20 mouse cellular contexts compared by ENCODE assay signal in genomic region chr5:103119618-103120017, GRCm38 (mm10).
"Had no signal": no experiment of that assay in that cellular context is flagged by ENCODE, and none has a peak within 500 bp of the region (broad histone marks: within the 10 kb centered on the region; RNA-seq: fewer than 3 reads in every experiment).

No protein-coding gene starts in this region.

- H3K27me3 ChIP-seq: liver, embryonic 13.5 days; liver, embryonic 15.5 days; lung, embryonic 15.5 days; megakaryocyte, embryonic 14.5 days; midbrain, embryonic 13.5 days; midbrain, embryonic 15.5 days; neural tube, embryonic 12.5 days had no signal

- H3K9me3 ChIP-seq: liver, embryonic 13.5 days; liver, embryonic 15.5 days; lung, embryonic 15.5 days; midbrain, embryonic 13.5 days; midbrain, embryonic 15.5 days; neural tube, embryonic 12.5 days had no signal

- H3K4me2 ChIP-seq: liver, embryonic 13.5 days; liver, embryonic 15.5 days; lung, embryonic 15.5 days; midbrain, embryonic 11.5 days; midbrain, embryonic 13.5 days; midbrain, embryonic 15.5 days; neural tube, embryonic 12.5 days had no signal

- ATAC-seq: liver, postnatal 0 days; lung, postnatal 0 days; midbrain, embryonic 13.5 days; midbrain, embryonic 15.5 days had no signal

- DNase-seq: liver, embryonic 13.5 days; liver, postnatal 0 days; lung, adult 2 months; lung, postnatal 14 days; lung, postnatal 36 days; right cerebral cortex, postnatal 14 days; right cerebral cortex, postnatal 4 days; spleen, adult 18-20 months; thymus, adult 18-20 months; thymus, postnatal 14 days; thymus, postnatal 36 days had no signal

- H3K27ac ChIP-seq: liver, embryonic 13.5 days; liver, embryonic 15.5 days; lung, embryonic 15.5 days; macrophage; midbrain, embryonic 13.5 days; midbrain, embryonic 15.5 days; neural tube, embryonic 12.5 days had no signal

- H3K4me1 ChIP-seq: liver, embryonic 13.5 days; liver, embryonic 15.5 days; lung, embryonic 15.5 days; megakaryocyte, embryonic 14.5 days; midbrain, embryonic 13.5 days; midbrain, embryonic 15.5 days; neural tube, embryonic 12.5 days had no signal

- H3K9ac ChIP-seq: liver, embryonic 13.5 days; liver, embryonic 15.5 days; liver, postnatal 0 days; lung, embryonic 15.5 days; midbrain, embryonic 13.5 days; midbrain, embryonic 15.5 days; neural tube, embryonic 12.5 days had no signal

- H3K36me3 ChIP-seq: liver, embryonic 13.5 days; liver, embryonic 15.5 days; lung, embryonic 15.5 days; midbrain, embryonic 13.5 days; midbrain, embryonic 15.5 days; neural tube, embryonic 12.5 days had no signal

- H3K4me3 ChIP-seq: liver, embryonic 13.5 days; liver, embryonic 15.5 days; lung, embryonic 15.5 days; midbrain, embryonic 13.5 days; midbrain, embryonic 15.5 days; neural tube, embryonic 12.5 days had no signal
